Mouse (Mus musculus) small intestine, adult 2 months (tissue): Measurements from ENCODE around the gene Tmem63b.

ENCODE experiments used
- CTCF ChIP-seq: fragments of 200-500 bp; IDR thresholded peaks from 2 replicates; pipeline ENCODE4 v1.5.1; 2012; ENCODE audit warnings: low read depth, mild to moderate bottlenecking, control low read depth, inconsistent platforms, low read length, moderate library complexity, mixed read lengths; ENCODE audit not compliant: insufficient replicate concordance, insufficient read length; ENCODE audit errors: extremely low read depth
- POLR2A ChIP-seq: fragments of 200-500 bp; IDR thresholded peaks from 2 replicates; pipeline ENCODE4 v1.6.1; 2012; ENCODE audit warnings: low read depth, mild to moderate bottlenecking, control low read depth, inconsistent platforms, low read length, moderate library complexity

- TF ChIP-seq POLR2A: no peak
- no peak for TF ChIP-seq CTCF
Observed at GRCm38 (mm10) chr17:45628160-45628559, 58.5 kb downstream of the Tmem63b start.
